Mouse (Mus musculus): Measurements from ENCODE around the gene Gas2.

- TF ChIP-seq CTCF (IDR thresholded peaks at IDR 0.05; ENCODE audit: low read depth, low read length): no peak
- no peak for TF ChIP-seq GATA1 (IDR thresholded peaks at IDR 0.05; ENCODE audit: borderline replicate concordance, low read length)
Measured at GRCm38 (mm10) chr7:51818251-51818974, 43.4 kb upstream of the Gas2 start.
